Mouse (Mus musculus): ENCODE results near the gene Gm20388. TPM values are rescaled to one million over a fixed set of nuclear protein-coding genes. Genes with fewer than 3 reads are reported as not detected.
A peak's percentile ranks its signal among the peaks of the same experiment; 100 is the strongest.

The Gm20388 gene
- polyA plus RNA-seq, 1 experiment: 23.9 TPM

- H3K4me1 ChIP-seq (ENCODE audit: control insufficient read depth, insufficient read depth, low read length): no peaks in the 10 kb centered on the region; the same call in 1 of the 2 replicates
- peak overlapping the region; percentile 27; the same call in 1 of the 2 replicates for H3K27ac ChIP-seq (ENCODE audit: insufficient read depth, low read length)
- no peak overlapping the region for H3K4me3 ChIP-seq (ENCODE audit: insufficient read depth, low read length)
- TF ChIP-seq POLR2A (IDR thresholded peaks at IDR 0.05; ENCODE audit: extremely low read depth, insufficient read depth, low read length): no peak
- TF ChIP-seq CTCF (IDR thresholded peaks at IDR 0.05; ENCODE audit: extremely low read depth, insufficient read depth, low read length): 0 out of 2 replicates have a peak, but pooled peaks have one; percentile 11
These were observed 2314.0 kb downstream of the Gm20388 start for GRCm38 (mm10) chr8:122224650-122225022.

GRCm38 (mm10) chr8:122225446-122225845 lies 2314.8 kb downstream of the Gm20388 start:
- H3K4me3 ChIP-seq (ENCODE audit: insufficient read depth, low read length): no peak overlapping the region
- TF ChIP-seq CTCF (IDR thresholded peaks at IDR 0.05; ENCODE audit: extremely low read depth, insufficient read depth, low read length): no peak
- TF ChIP-seq POLR2A (IDR thresholded peaks at IDR 0.05; ENCODE audit: extremely low read depth, insufficient read depth, low read length): no peak
- no peak overlapping the region for H3K27ac ChIP-seq (ENCODE audit: insufficient read depth, low read length)
- no peaks in the 10 kb centered on the region; the same call in 1 of the 2 replicates for H3K4me1 ChIP-seq (ENCODE audit: control insufficient read depth, insufficient read depth, low read length)

- no peak overlapping the region for H3K4me3 ChIP-seq (ENCODE audit: insufficient read depth, low read length)
- no peak overlapping the region for H3K27ac ChIP-seq (ENCODE audit: insufficient read depth, low read length)
- TF ChIP-seq CTCF (IDR thresholded peaks at IDR 0.05; ENCODE audit: extremely low read depth, insufficient read depth, low read length): no peak
- TF ChIP-seq POLR2A (IDR thresholded peaks at IDR 0.05; ENCODE audit: extremely low read depth, insufficient read depth, low read length): no peak
- H3K4me1 ChIP-seq (ENCODE audit: control insufficient read depth, insufficient read depth, low read length): no peaks in the 10 kb centered on the region; the same call in 1 of the 2 replicates
These were observed 2316.7 kb downstream of the Gm20388 start for GRCm38 (mm10) chr8:122227345-122227744.

GRCm38 (mm10) chr8:122228792-122229575 lies 2318.3 kb downstream of the Gm20388 start:
- TF ChIP-seq CTCF (IDR thresholded peaks at IDR 0.05; ENCODE audit: extremely low read depth, insufficient read depth, low read length) (no peak), POLR2A (IDR thresholded peaks at IDR 0.05; ENCODE audit: extremely low read depth, insufficient read depth, low read length) (no peak)
- H3K4me1 ChIP-seq (ENCODE audit: control insufficient read depth, insufficient read depth, low read length): no peaks in the 10 kb centered on the region; the same call in 1 of the 2 replicates
- no peak overlapping the region for H3K27ac ChIP-seq (ENCODE audit: insufficient read depth, low read length)
- no peak overlapping the region for H3K4me3 ChIP-seq (ENCODE audit: insufficient read depth, low read length)

- no peak overlapping the region for H3K27ac ChIP-seq (ENCODE audit: insufficient read depth, low read length)
- peak overlapping the region; percentile 71 for H3K4me3 ChIP-seq (ENCODE audit: insufficient read depth, low read length)
- no peak for TF ChIP-seq CTCF (IDR thresholded peaks at IDR 0.05; ENCODE audit: extremely low read depth, insufficient read depth, low read length)
- no peak for TF ChIP-seq POLR2A (IDR thresholded peaks at IDR 0.05; ENCODE audit: extremely low read depth, insufficient read depth, low read length)
- H3K4me1 ChIP-seq (ENCODE audit: control insufficient read depth, insufficient read depth, low read length): no peaks in the 10 kb centered on the region; the same call in 1 of the 2 replicates
These were observed 2319.4 kb downstream of the Gm20388 start for GRCm38 (mm10) chr8:122229819-122230711.

- TF ChIP-seq POLR2A (IDR thresholded peaks at IDR 0.05; ENCODE audit: extremely low read depth, insufficient read depth, low read length): no peak
- peak; percentile 77 for TF ChIP-seq CTCF (IDR thresholded peaks at IDR 0.05; ENCODE audit: extremely low read depth, insufficient read depth, low read length)
- H3K27ac ChIP-seq (ENCODE audit: insufficient read depth, low read length): no peak overlapping the region
- peak overlapping the region; percentile 71 for H3K4me3 ChIP-seq (ENCODE audit: insufficient read depth, low read length)
- H3K4me1 ChIP-seq (ENCODE audit: control insufficient read depth, insufficient read depth, low read length): no peaks in the 10 kb centered on the region
These were observed 2320.2 kb downstream of the Gm20388 start for GRCm38 (mm10) chr8:122230712-122231337.

- H3K4me1 ChIP-seq (ENCODE audit: control insufficient read depth, insufficient read depth, low read length): no peaks in the 10 kb centered on the region
- H3K4me3 ChIP-seq (ENCODE audit: insufficient read depth, low read length): no peak overlapping the region
- H3K27ac ChIP-seq (ENCODE audit: insufficient read depth, low read length): no peak overlapping the region
- TF ChIP-seq POLR2A (IDR thresholded peaks at IDR 0.05; ENCODE audit: extremely low read depth, insufficient read depth, low read length) (no peak), CTCF (IDR thresholded peaks at IDR 0.05; ENCODE audit: extremely low read depth, insufficient read depth, low read length) (no peak)
These were observed 2323.4 kb downstream of the Gm20388 start for GRCm38 (mm10) chr8:122234055-122234454.

GRCm38 (mm10) chr8:122236521-122236920 lies 2325.9 kb downstream of the Gm20388 start:
- Histone ChIP-seq H3K27ac (ENCODE audit: insufficient read depth, low read length) (no peak overlapping the region), H3K4me1 (ENCODE audit: control insufficient read depth, insufficient read depth, low read length) (no peaks in the 10 kb centered on the region), H3K4me3 (ENCODE audit: insufficient read depth, low read length) (no peak overlapping the region)
- TF ChIP-seq CTCF (IDR thresholded peaks at IDR 0.05; ENCODE audit: extremely low read depth, insufficient read depth, low read length): no peak

GRCm38 (mm10) chr8:122238225-122238624 lies 2327.6 kb downstream of the Gm20388 start:
- H3K27ac ChIP-seq (ENCODE audit: insufficient read depth, low read length): no peak overlapping the region
- H3K4me3 ChIP-seq (ENCODE audit: insufficient read depth, low read length): no peak overlapping the region
- no peaks in the 10 kb centered on the region for H3K4me1 ChIP-seq (ENCODE audit: control insufficient read depth, insufficient read depth, low read length)
- TF ChIP-seq POLR2A (IDR thresholded peaks at IDR 0.05; ENCODE audit: extremely low read depth, insufficient read depth, low read length) (no peak), CTCF (IDR thresholded peaks at IDR 0.05; ENCODE audit: extremely low read depth, insufficient read depth, low read length) (no peak)

Measured in cortical plate, adult 2 months (tissue).